Mouse (Mus musculus): ENCODE results near the gene Mlxipl.

Gene Mlxipl

GRCm38 (mm10) chr5:135078482-135078810 lies 11.2 kb upstream of the Mlxipl start:
- in situ Hi-C loops (cut with MboI; ENCODE audit: low sequenced_read_pairs), result no loop called here

GRCm38 (mm10) chr5:135079578-135079977 lies 10.1 kb upstream of the Mlxipl start:
- in situ Hi-C loops (cut with MboI; ENCODE audit: low sequenced_read_pairs), result no loop called here

- in situ Hi-C loops (cut with MboI; ENCODE audit: low sequenced_read_pairs), result no loop called here
Measured at GRCm38 (mm10) chr5:135080539-135080938, 9.2 kb upstream of the Mlxipl start.

GRCm38 (mm10) chr5:135086871-135087270 lies 2.8 kb upstream of the Mlxipl start:
- in situ Hi-C loops (cut with MboI; ENCODE audit: low sequenced_read_pairs), result no loop called here

GRCm38 (mm10) chr5:135100981-135101380 lies 11.3 kb downstream of the Mlxipl start:
- in situ Hi-C loops (cut with MboI; ENCODE audit: low sequenced_read_pairs), result no loop called here

- in situ Hi-C loops (cut with MboI; ENCODE audit: low sequenced_read_pairs), result no loop called here
Measured at GRCm38 (mm10) chr5:135103999-135104660, 14.4 kb downstream of the Mlxipl start.

GRCm38 (mm10) chr5:135106758-135107256 lies 17.1 kb downstream of the Mlxipl start:
- in situ Hi-C loops (cut with MboI; ENCODE audit: low sequenced_read_pairs), result no loop called here

- in situ Hi-C loops (cut with MboI; ENCODE audit: low sequenced_read_pairs), result no loop called here
Measured at GRCm38 (mm10) chr5:135107521-135108501, 18.1 kb downstream of the Mlxipl start.

GRCm38 (mm10) chr5:135109017-135109416 lies 19.3 kb downstream of the Mlxipl start:
- in situ Hi-C loops (cut with MboI; ENCODE audit: low sequenced_read_pairs), result no loop called here

- in situ Hi-C loops (cut with MboI; ENCODE audit: low sequenced_read_pairs), result no loop called here
Measured at GRCm38 (mm10) chr5:135109426-135109825, 19.7 kb downstream of the Mlxipl start.

GRCm38 (mm10) chr5:135109976-135110375 lies 20.3 kb downstream of the Mlxipl start:
- in situ Hi-C loops (cut with MboI; ENCODE audit: low sequenced_read_pairs), result no loop called here

GRCm38 (mm10) chr5:135113782-135114181 lies 24.1 kb downstream of the Mlxipl start:
- in situ Hi-C loops (cut with MboI; ENCODE audit: low sequenced_read_pairs), result no loop called here

- in situ Hi-C loops (cut with MboI; ENCODE audit: low sequenced_read_pairs), result no loop called here
Measured at GRCm38 (mm10) chr5:135115241-135115640, 25.6 kb downstream of the Mlxipl start.

GRCm38 (mm10) chr5:135118589-135119081 lies 28.9 kb downstream of the Mlxipl start:
- in situ Hi-C loops (cut with MboI; ENCODE audit: low sequenced_read_pairs), result no loop called here

GRCm38 (mm10) chr5:135120753-135121152 lies 31.1 kb downstream of the Mlxipl start:
- in situ Hi-C loops (cut with MboI; ENCODE audit: low sequenced_read_pairs), result no loop called here

GRCm38 (mm10) chr5:135126121-135126520 lies 36.4 kb downstream of the Mlxipl start:
- in situ Hi-C loops (cut with MboI; ENCODE audit: low sequenced_read_pairs), result no loop called here

GRCm38 (mm10) chr5:135127669-135128068 lies 38.0 kb downstream of the Mlxipl start:
- in situ Hi-C loops (cut with MboI; ENCODE audit: low sequenced_read_pairs), result no loop called here

GRCm38 (mm10) chr5:135129747-135130146 lies 40.1 kb downstream of the Mlxipl start:
- in situ Hi-C loops (cut with MboI; ENCODE audit: low sequenced_read_pairs), result no loop called here

- in situ Hi-C loops (cut with MboI; ENCODE audit: low sequenced_read_pairs), result no loop called here
Measured at GRCm38 (mm10) chr5:135133736-135134405, 44.2 kb downstream of the Mlxipl start.

GRCm38 (mm10) chr5:135134534-135134933 lies 44.8 kb downstream of the Mlxipl start:
- in situ Hi-C loops (cut with MboI; ENCODE audit: low sequenced_read_pairs), result no loop called here

GRCm38 (mm10) chr5:135139881-135140280 lies 50.2 kb downstream of the Mlxipl start:
- in situ Hi-C loops (cut with MboI; ENCODE audit: low sequenced_read_pairs), result no loop called here

All from CH12F3 (cell line).